Mouse (Mus musculus) lung, postnatal 0 days (tissue): ENCODE measurements at regions not wholly inside any gene's neighbourhood (a gene's known extent, or its start where the extent isn't known, plus 50 kb on each side); places are given as distances from the start of the nearest gene placed in this dataset.

Experiments
- ATAC-seq: fragments of 200-750 bp; cut with Nextera tagmentation; 2 replicates; pipeline ENCODE4 v1.8.0; 2017; ENCODE audit warnings: moderate library complexity
- DNase-seq: peaks from one replicate; pipeline ENCODE4 v3.0.0-alpha.2; 2016; ENCODE audit warnings: low spot score
- H3K27ac ChIP-seq: fragments of 300-500 bp; sonication (generic); 2 replicates; pipeline ENCODE4 v1.5.1; 2014; ENCODE audit warnings: antibody characterized with exemption, mild to moderate bottlenecking, low read length, mixed read lengths
- H3K27me3 ChIP-seq: fragments of 300-500 bp; sonication (generic); replicated peaks from 2 replicates; pipeline ENCODE4 v1.6.1; 2014; ENCODE audit warnings: low read length, mixed read lengths; ENCODE audit not compliant: insufficient read depth
- H3K36me3 ChIP-seq: fragments of 300-500 bp; sonication (generic); 2 replicates; pipeline ENCODE4 v1.6.1; 2014; ENCODE audit warnings: low read length, mixed read lengths; ENCODE audit not compliant: insufficient read depth
- H3K4me1 ChIP-seq: fragments of 300-500 bp; sonication (generic); 2 replicates; pipeline ENCODE4 v1.6.1; 2014; ENCODE audit warnings: antibody characterized with exemption, low read depth, low read length, mixed read lengths; ENCODE audit not compliant: insufficient read depth
- H3K4me2 ChIP-seq: fragments of 300-500 bp; sonication (generic); replicated peaks from 2 replicates; pipeline ENCODE4 v1.6.1; 2014; ENCODE audit warnings: low read depth, mild to moderate bottlenecking, low read length, moderate library complexity, mixed read lengths
- H3K4me3 ChIP-seq: fragments of 300-500 bp; sonication (generic); 2 replicates; pipeline ENCODE4 v1.5.1; 2014; ENCODE audit warnings: low read depth, low read length
- H3K9ac ChIP-seq: fragments of 300-500 bp; sonication (generic); replicated peaks from 2 replicates; pipeline ENCODE4 v1.6.1; 2014; ENCODE audit warnings: low read depth, mild to moderate bottlenecking
- H3K9me3 ChIP-seq: fragments of 300-500 bp; sonication (generic); 2 replicates; pipeline ENCODE4 v1.6.1; 2016; ENCODE audit warnings: low read length, mixed read lengths
- CTCF ChIP-seq: IDR thresholded peaks from 2 replicates; pipeline ENCODE4 v1.5.1; 2016; ENCODE audit warnings: antibody characterized with exemption, mild to moderate bottlenecking
- EP300 ChIP-seq: IDR thresholded peaks from 2 replicates; pipeline ENCODE4 v1.6.1; 2016; ENCODE audit warnings: antibody characterized with exemption, mild to moderate bottlenecking, control low read depth
- WGBS: fragments of 180-500 bp; shearing (Covaris S2); extraction: QIAGEN DNeasy Blood & Tissue Kit; methylation state at CpG from one replicate; pipeline ENCODE4 v1.1.7; 2014; 5-methylcytosine and 5-hydroxymethylcytosine counted together

GRCm38 (mm10) chr10:56944434-56945145, 541.6 kb upstream of the Hsf2 start:
- peak; percentile 9; the same call in 1 of the 2 replicates for ATAC-seq
- no peak overlapping the region for H3K27ac ChIP-seq
- no peaks in the 10 kb centered on the region for H3K27me3 ChIP-seq
- no peaks in the 10 kb centered on the region for H3K4me1 ChIP-seq
- no peaks in the 10 kb centered on the region for H3K9me3 ChIP-seq
- WGBS = 40% methylated on average over 5 of the region's 5 CpGs
- no peaks in the 10 kb centered on the region for H3K36me3 ChIP-seq
- peak; percentile 59 for DNase-seq
- H3K4me3 ChIP-seq = no peak overlapping the region
- TF ChIP-seq CTCF (no peak), EP300 (no peak; the same call in 1 of the 2 replicates)
- H3K4me2 ChIP-seq = no peak overlapping the region
- H3K9ac ChIP-seq = no peak overlapping the region

- Histone ChIP-seq H3K27ac (no peak overlapping the region), H3K9ac (no peak overlapping the region), H3K9me3 (no peaks in the 10 kb centered on the region), H3K4me1 (no peaks in the 10 kb centered on the region), H3K27me3 (no peaks in the 10 kb centered on the region), H3K36me3 (no peaks in the 10 kb centered on the region), H3K4me2 (no peak overlapping the region), H3K4me3 (no peak overlapping the region)
- peak; percentile 99 for ATAC-seq
- TF ChIP-seq CTCF (no peak), EP300 (peak; percentile 94)
- peak; percentile 89 for DNase-seq
- 56% methylated on average over 2 of the region's 2 CpGs for WGBS
Observed at GRCm38 (mm10) chr10:56956728-56957127, 529.5 kb upstream of the Hsf2 start.

DNA sequence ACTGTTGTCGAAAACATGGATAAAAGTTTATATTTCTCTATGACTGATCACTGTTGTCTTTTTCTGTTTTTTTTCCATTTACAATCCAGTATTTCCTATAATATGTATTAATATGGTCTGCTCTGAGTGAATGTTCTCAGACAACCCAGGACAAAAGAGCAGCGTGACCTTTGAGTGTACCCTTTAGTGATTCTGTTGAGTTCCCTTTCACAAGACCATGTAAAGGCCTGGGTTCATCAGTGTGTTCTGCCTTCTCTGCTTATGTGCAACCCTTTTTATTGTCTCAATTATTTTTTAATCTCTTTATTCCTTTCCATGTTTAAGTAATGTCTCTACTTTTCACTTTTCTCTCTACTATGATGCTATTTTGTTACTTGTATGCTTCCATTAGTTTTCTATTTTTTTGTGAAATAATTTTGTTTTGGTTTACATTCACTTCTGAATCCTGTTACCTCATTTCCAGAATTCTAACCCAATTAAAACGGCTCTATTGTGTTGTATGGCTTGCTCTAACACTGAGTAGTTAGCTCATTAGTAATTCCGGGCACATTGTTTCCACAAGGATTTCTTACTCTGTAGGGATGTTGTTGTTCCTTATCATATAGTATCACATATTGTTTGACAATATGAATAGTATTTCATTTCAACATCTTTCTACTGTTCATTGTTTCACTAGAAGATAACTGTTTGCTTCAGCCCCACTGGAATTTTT, 523.9 kb upstream of the Hsf2 start:
- no peak overlapping the region for H3K4me2 ChIP-seq
- WGBS = 86% methylated on average over 4 of the region's 4 CpGs
- no peak overlapping the region for H3K9ac ChIP-seq
- no peaks in the 10 kb centered on the region; the same call in 1 of the 2 replicates for H3K4me1 ChIP-seq
- TF ChIP-seq EP300 (no peak), CTCF (no peak)
- DNase-seq = no peak
- no peaks in the 10 kb centered on the region for H3K27me3 ChIP-seq
- no peaks in the 10 kb centered on the region for H3K9me3 ChIP-seq
- no peak overlapping the region for H3K4me3 ChIP-seq
- H3K27ac ChIP-seq = no peak overlapping the region
- ATAC-seq = no peak
- H3K36me3 ChIP-seq = no peaks in the 10 kb centered on the region

GRCm38 (mm10) chr10:56963215-56963614, 523.0 kb upstream of the Hsf2 start:
- 20% methylated on average over 3 of the region's 3 CpGs for WGBS
- no peak overlapping the region for H3K9ac ChIP-seq
- ATAC-seq = peak; percentile 47
- H3K27ac ChIP-seq = no peak overlapping the region
- H3K4me3 ChIP-seq = no peak overlapping the region
- H3K9me3 ChIP-seq = no peaks in the 10 kb centered on the region
- H3K27me3 ChIP-seq = no peaks in the 10 kb centered on the region
- DNase-seq = peak; percentile 54
- no peak overlapping the region for H3K4me2 ChIP-seq
- TF ChIP-seq EP300 (peak; percentile 35; the same call in 1 of the 2 replicates), CTCF (no peak)
- no peaks in the 10 kb centered on the region for H3K36me3 ChIP-seq
- no peaks in the 10 kb centered on the region; the same call in 1 of the 2 replicates for H3K4me1 ChIP-seq

- Histone ChIP-seq H3K9me3 (no peaks in the 10 kb centered on the region), H3K36me3 (no peaks in the 10 kb centered on the region), H3K4me1 (no peaks in the 10 kb centered on the region), H3K9ac (no peak overlapping the region), H3K4me3 (no peak overlapping the region), H3K4me2 (no peak overlapping the region), H3K27me3 (no peaks in the 10 kb centered on the region), H3K27ac (no peak overlapping the region)
- TF ChIP-seq EP300 (no peak), CTCF (no peak)
- no peak for ATAC-seq
- no peak for DNase-seq
- 77% methylated on average over 1 of the region's 1 CpGs for WGBS
Observed at GRCm38 (mm10) chr10:56968913-56969312, 517.3 kb upstream of the Hsf2 start.

DNA sequence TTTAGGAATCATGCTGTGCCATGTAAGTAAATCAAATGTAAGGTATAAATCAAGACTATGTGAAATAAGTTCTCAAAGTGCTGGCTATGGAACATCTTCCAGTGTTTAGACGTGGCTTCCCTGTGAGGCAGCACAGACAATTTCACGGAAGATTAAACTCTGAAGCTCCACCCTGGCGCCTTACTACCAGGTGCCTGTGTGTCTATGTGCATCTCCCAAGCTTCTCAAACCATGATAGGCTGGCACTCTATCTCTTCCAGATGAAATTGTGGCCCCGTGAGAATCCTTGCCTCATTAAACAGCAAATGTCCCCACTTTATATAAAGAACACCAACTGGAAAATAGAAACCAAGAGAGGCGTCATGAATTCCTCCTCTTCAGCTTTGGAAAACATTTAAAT, 511.4 kb upstream of the Hsf2 start:
- Histone ChIP-seq H3K36me3 (no peaks in the 10 kb centered on the region), H3K9ac (no peak overlapping the region), H3K4me1 (no peaks in the 10 kb centered on the region), H3K27ac (no peak overlapping the region), H3K4me2 (no peak overlapping the region), H3K9me3 (no peaks in the 10 kb centered on the region), H3K4me3 (no peak overlapping the region), H3K27me3 (no peaks in the 10 kb centered on the region)
- no peak for TF ChIP-seq EP300
- no peak for TF ChIP-seq CTCF
- no peak for ATAC-seq
- 91% methylated on average over 5 of the region's 5 CpGs for WGBS
- no peak for DNase-seq
